Mouse (Mus musculus) megakaryocyte, embryonic 14.5 days (primary cell): Measurements from ENCODE around the gene Iffo2.

ENCODE experiments used
- FLI1 ChIP-seq: IDR thresholded peaks from 2 replicates; pipeline ENCODE4 v1.6.1; 2012; ENCODE audit warnings: low read length, inconsistent platforms, mixed read lengths
- GATA1 ChIP-seq: IDR thresholded peaks from 3 replicates; pipeline ENCODE4 v1.6.1; 2012; ENCODE audit warnings: mixed read lengths, low read length, inconsistent platforms, borderline replicate concordance

- TF ChIP-seq GATA1 (no peak), FLI1 (no peak)
These were observed 40.4 kb downstream of the Iffo2 start for GRCm38 (mm10) chr4:139570756-139571155.
